Mouse (Mus musculus) lung, postnatal 10 days (tissue): ENCODE data around the gene Tor4a.

Experiments
- DNase-seq: peaks from one replicate; pipeline ENCODE4 v3.0.0; 2021

Tor4a gene

GRCm38 (mm10) chr2:25196172-25196954 lies at the start of gene Tor4a:
Gene Tor4a, minus strand, starts transcription at chr2:25196886.
- DNase-seq, result peak; percentile 90

- DNase-seq, result no peak
Observed at GRCm38 (mm10) chr2:25244144-25244543, 47.5 kb upstream of the Tor4a start.

- no peak for DNase-seq
Observed at GRCm38 (mm10) chr2:25243342-25243741, 46.7 kb upstream of the Tor4a start.

GRCm38 (mm10) chr2:25242101-25242506 lies 45.4 kb upstream of the Tor4a start, which contains the start of the genes Rnf208 and Cysrt1:
Gene Rnf208, plus strand, starts transcription at chr2:25242255.
Gene Cysrt1, minus strand, starts transcription at chr2:25242452.
- DNase-seq, result no peak

- no peak for DNase-seq
Observed at GRCm38 (mm10) chr2:25241438-25241775, 44.7 kb upstream of the Tor4a start.

GRCm38 (mm10) chr2:25240723-25241437 lies 44.2 kb upstream of the Tor4a start:
- DNase-seq, result peak; percentile 89

- DNase-seq, result no peak
Observed at GRCm38 (mm10) chr2:25240310-25240709, 43.6 kb upstream of the Tor4a start.

GRCm38 (mm10) chr2:25239766-25240165 lies 43.1 kb upstream of the Tor4a start:
- no peak for DNase-seq

- no peak for DNase-seq
Observed at GRCm38 (mm10) chr2:25238106-25238505, 41.4 kb upstream of the Tor4a start.

- DNase-seq, result peak; percentile 65
Observed at GRCm38 (mm10) chr2:25237522-25237921, 40.8 kb upstream of the Tor4a start.

- DNase-seq, result no peak
Observed at GRCm38 (mm10) chr2:25236614-25237013, 39.9 kb upstream of the Tor4a start, which contains the start of gene Rnf224. Gene Rnf224, minus strand, starts transcription at chr2:25236787.

- no peak for DNase-seq
Observed at GRCm38 (mm10) chr2:25234551-25235220, 38.0 kb upstream of the Tor4a start.

- no peak for DNase-seq
Observed at GRCm38 (mm10) chr2:25234050-25234449, 37.4 kb upstream of the Tor4a start, which contains the start of gene Slc34a3. Gene Slc34a3, minus strand, starts transcription at chr2:25234364.

GRCm38 (mm10) chr2:25233421-25233820 lies 36.7 kb upstream of the Tor4a start:
- DNase-seq, result no peak

- no peak for DNase-seq
Observed at GRCm38 (mm10) chr2:25231038-25231437, 34.4 kb upstream of the Tor4a start.

GRCm38 (mm10) chr2:25230581-25230980 lies 33.9 kb upstream of the Tor4a start:
- DNase-seq, result no peak

- no peak for DNase-seq
Observed at GRCm38 (mm10) chr2:25229582-25229981, 32.9 kb upstream of the Tor4a start.

GRCm38 (mm10) chr2:25228995-25229530 lies 32.4 kb upstream of the Tor4a start:
- DNase-seq, result no peak

GRCm38 (mm10) chr2:25228431-25228889 lies 31.8 kb upstream of the Tor4a start:
- peak; percentile 97 for DNase-seq

- DNase-seq, result no peak
Observed at GRCm38 (mm10) chr2:25227406-25227805, 30.7 kb upstream of the Tor4a start.

- peak; percentile 43 for DNase-seq
Observed at GRCm38 (mm10) chr2:25226864-25227263, 30.2 kb upstream of the Tor4a start.

- no peak for DNase-seq
Observed at GRCm38 (mm10) chr2:25225811-25226379, 29.2 kb upstream of the Tor4a start.
